Mouse (Mus musculus) retina, adult 2 months (tissue): ENCODE data around the gene Tmem17.

ENCODE experiments used
- DNase-seq: peaks from one replicate; pipeline ENCODE4 v3.0.0-alpha.2; 2012; ENCODE audit warnings: low read depth, low spot score

Tmem17 gene

DNA sequence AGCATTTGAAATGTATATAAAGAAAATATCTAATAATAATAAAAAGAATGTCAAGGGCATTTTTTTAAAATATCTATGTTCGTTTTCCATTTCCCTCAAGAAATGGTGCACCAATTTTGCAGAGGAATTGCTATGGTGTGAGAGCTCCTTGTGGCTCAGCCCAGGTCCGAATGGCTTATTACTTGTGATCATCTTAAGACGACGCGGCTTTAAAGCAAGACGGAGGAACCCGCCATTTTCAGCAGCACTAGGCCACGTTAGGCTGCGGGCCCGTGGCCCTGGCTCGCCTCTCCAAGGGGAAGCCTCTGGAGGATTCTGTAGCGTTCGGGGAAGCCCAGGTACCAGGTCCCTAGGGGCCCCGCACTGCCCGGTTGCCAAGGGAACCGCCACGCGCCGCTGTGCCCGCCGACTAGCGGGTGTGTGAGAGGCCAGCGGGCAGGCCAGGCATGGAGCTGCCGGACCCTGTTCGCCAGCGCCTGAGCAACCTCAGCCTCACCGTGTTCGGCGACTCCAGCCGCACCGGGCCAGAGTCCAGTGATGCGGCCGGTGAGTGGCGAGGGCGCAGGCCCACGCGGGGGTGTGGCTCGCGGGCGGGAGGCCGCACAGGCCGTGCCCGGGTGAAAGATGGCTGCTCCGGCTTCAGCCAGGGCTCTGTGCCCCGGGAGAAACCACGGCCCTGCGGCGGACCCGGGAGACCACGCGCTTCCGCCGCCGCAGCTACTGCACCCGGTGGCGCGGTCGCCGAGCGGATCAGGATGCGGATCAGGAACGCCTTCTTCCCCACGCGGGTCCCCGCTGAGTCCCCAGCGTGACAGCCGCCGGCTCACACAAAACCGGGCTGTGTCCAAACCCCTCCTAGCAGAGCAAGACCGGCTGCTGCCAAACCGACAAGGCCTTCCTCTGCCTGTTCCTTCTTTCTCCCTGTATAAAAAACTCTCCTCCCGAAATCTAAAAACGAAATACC lies at the start of gene Tmem17:
Gene Tmem17, plus strand, starts transcription at position 51 of the 964 bp plus-strand sequence.
- DNase-seq, result peak; percentile 74

DNA sequence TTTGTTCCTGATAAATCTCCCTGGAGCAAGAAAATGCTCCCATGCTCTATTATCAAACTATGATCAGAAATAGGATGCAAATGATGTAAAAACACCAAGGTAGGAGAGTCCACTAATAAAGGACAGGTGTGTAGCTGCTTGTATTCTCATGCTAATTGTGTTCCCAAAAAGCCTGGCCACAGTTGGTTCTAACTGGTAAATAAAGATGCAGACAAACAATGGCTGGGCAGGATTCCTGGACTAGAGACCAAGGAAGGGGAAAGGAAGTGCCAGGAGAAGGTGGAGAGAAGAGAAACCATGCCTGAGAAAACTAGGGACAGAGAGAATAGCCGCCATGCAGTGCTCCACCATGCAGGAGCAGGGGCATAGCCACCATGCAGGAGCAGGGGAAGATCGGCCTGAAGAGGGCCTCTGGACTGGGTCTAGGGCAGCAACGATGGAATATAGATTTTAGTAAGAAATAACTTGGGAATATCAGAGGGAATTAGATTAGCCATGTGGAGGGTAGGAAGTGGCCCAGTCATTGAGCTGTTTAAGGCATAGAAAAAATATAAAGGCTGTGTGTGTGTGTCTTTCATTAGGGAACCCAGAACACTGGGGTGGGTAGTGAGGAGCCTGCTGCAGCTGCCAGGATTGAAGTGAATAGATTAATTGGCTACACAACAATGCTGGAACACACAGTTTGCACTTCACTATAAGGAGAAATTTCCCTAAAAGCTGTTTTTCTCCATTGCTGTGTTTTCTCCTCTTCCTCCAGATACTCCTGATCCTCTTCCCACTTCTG lies 31.9 kb upstream of the Tmem17 start:
- no peak for DNase-seq

- DNase-seq, result no peak
Measured at GRCm38 (mm10) chr11:22481639-22482361, 30.1 kb upstream of the Tmem17 start.

GRCm38 (mm10) chr11:22482362-22482760 lies 29.5 kb upstream of the Tmem17 start:
- no peak for DNase-seq

GRCm38 (mm10) chr11:22493694-22494319 lies 18.1 kb upstream of the Tmem17 start:
- DNase-seq, result no peak

GRCm38 (mm10) chr11:22494941-22495340 lies 16.9 kb upstream of the Tmem17 start:
- DNase-seq, result no peak

DNA sequence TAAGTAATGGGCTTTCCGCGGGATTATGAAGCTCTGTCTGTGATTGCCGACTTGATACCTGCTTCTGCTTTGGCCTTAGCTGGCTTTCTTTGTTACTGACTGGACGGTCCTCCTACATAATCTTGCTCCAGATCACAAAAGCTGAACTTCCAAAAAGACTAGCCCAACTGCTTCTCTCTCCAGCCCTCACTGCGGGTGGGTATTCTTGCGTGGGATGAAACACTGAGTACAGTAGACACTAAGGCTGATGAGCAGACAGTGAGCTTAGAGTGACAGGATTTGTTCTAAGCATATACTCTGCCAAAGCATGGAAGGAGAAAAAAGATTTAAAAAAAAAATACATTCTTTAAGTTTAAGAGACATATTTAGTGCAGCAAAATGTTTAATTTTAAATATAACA lies 12.5 kb upstream of the Tmem17 start:
- no peak for DNase-seq

GRCm38 (mm10) chr11:22499886-22500285 lies 12.0 kb upstream of the Tmem17 start:
- no peak for DNase-seq

DNA sequence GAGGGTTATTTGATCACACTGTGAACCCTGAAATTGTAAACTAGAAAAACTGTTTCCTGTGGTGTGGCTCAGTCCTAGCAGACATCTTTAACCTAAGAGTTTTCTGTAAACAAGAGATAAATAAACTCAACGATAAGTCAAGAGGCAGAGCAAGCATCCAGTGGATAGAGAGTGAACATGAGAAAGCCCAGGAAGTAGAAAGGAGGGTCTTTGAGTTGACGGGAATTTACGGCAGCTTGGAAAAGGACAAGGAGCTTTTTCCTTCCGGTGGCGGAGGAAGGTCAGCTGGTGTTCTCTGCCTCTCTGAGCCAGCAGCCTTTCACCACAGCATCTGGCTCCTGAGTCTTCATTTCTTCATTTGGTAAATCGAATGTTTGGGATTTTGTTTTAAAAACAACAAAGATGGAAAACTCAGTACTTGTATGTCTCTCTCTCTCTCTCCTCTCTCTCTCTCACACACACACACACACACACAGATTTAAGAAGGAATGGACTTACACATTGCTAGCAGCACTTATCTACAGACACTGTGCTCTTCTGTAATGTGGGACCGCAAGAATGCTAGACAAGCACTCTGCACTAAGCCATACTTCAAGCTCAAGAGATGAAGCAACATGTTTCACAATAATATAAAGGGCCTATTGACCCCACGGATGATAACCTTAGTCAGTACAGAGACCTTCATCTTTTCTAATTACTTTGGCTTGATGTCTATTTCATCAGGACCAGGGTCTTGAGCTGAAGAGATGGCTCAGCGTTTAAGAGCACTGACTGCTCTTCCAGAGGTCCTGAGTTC lies 10.9 kb upstream of the Tmem17 start:
- DNase-seq, result no peak

DNA sequence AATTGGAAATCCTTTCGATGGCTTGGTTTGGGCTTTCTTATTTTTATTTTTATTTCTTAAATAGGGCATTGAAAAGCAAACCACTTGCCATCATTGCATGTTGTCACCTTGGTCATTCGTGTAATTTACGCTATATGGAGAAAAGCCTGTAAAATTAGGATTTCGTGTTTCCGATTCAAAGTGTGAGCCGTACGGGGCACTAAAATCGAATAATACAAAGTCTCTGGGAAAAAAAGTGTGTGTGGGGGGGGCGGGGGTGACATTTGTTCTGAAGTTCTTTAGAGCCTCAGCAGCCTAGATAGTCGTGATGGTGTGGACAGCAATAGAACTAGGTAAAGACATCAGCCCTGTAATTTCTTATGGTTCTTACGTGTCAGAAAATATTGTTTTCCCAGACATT lies 1.2 kb downstream of the Tmem17 start:
- no peak for DNase-seq

DNA sequence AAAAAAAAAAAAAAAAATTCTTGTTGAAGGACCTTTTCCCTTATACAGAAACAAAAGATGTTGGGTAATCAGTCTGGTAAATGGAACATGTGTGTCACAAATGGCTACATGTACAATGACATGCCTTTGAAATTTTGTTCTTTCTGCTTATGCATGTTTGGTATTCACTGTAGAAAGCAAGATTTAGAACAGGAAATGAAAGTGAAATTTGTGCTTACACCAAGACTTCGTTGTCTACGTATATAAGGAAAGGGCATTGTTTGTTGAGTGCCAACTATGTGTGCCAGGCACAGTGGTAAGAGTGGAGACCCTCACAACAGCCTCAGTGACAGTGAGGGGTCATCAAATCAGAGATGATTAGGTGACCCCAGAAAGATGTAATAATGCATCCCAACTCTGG lies 3.2 kb downstream of the Tmem17 start:
- DNase-seq, result no peak

GRCm38 (mm10) chr11:22518445-22518844 lies 6.6 kb downstream of the Tmem17 start:
- DNase-seq, result no peak

- no peak for DNase-seq
Measured at GRCm38 (mm10) chr11:22520251-22520650, 8.4 kb downstream of the Tmem17 start.

GRCm38 (mm10) chr11:22524606-22525005 lies 12.7 kb downstream of the Tmem17 start:
- DNase-seq, result no peak

GRCm38 (mm10) chr11:22540600-22540999 lies 28.7 kb downstream of the Tmem17 start:
- DNase-seq, result no peak

- DNase-seq, result no peak
Measured at GRCm38 (mm10) chr11:22560061-22560460, 48.2 kb downstream of the Tmem17 start.

GRCm38 (mm10) chr11:22560503-22561328 lies 48.8 kb downstream of the Tmem17 start:
- no peak for DNase-seq

- no peak for DNase-seq
Measured at GRCm38 (mm10) chr11:22561329-22561592, 49.4 kb downstream of the Tmem17 start.

- no peak for DNase-seq
Measured at GRCm38 (mm10) chr11:22563706-22564105, 51.8 kb downstream of the Tmem17 start.

DNA sequence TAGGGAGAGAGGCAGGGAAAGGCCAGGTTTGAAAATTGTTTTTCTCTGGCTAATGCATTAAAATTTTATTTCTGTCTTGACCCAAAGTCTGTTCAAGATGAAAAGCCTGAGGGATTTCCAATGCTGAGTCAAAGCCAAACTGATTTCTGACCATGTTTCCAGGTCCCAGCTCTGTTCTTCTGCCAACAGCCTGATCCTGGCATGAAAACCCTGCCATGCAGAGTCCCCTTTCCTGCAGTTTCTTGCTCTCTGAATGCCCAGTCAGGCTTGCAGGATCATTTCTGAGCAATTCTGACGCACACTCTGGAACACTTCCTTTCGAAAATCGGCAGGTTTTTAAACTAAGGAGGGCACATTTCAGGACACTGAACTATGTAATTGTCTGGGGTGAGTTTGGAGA lies 52.8 kb downstream of the Tmem17 start:
- DNase-seq, result no peak
